Mouse (Mus musculus) megakaryocyte, embryonic 14.5 days (primary cell): ENCODE results near the gene Chst2. TPM values are rescaled to one million over a fixed set of nuclear protein-coding genes. Genes with fewer than 3 reads are reported as not detected.

Source experiments
- H3K27me3 ChIP-seq: replicated peaks from 2 replicates; pipeline ENCODE3; 2012; ENCODE audit warnings: inconsistent platforms
- H3K36me3 ChIP-seq: replicated peaks from 2 replicates; pipeline ENCODE3; 2012; ENCODE audit warnings: low read length, inconsistent platforms, mixed read lengths
- H3K4me1 ChIP-seq: 2 replicates; pipeline ENCODE4 v1.6.1; 2012; ENCODE audit warnings: inconsistent platforms
- H3K4me3 ChIP-seq: replicated peaks from 2 replicates; pipeline ENCODE3; 2012; ENCODE audit warnings: moderate library complexity, mild to moderate bottlenecking, inconsistent platforms
- H3K9me3 ChIP-seq: 2 replicates; pipeline ENCODE4 v1.6.1; 2012; ENCODE audit warnings: inconsistent platforms
- FLI1 ChIP-seq: IDR thresholded peaks from 2 replicates; pipeline ENCODE4 v1.6.1; 2012; ENCODE audit warnings: low read length, inconsistent platforms, mixed read lengths
- GATA1 ChIP-seq: IDR thresholded peaks from 3 replicates; pipeline ENCODE4 v1.6.1; 2012; ENCODE audit warnings: mixed read lengths, low read length, inconsistent platforms, borderline replicate concordance
- polyA plus RNA-seq: library from polyadenylated mRNA; stranded (reverse); fragments of >175 nt; gene quantifications from 2 replicates; pipeline ENCODE4 v1.2.3, GENCODE M21; 2012; ENCODE audit warnings: low replicate concordance; ENCODE audit not compliant: insufficient read depth

Chst2 gene
- polyA plus RNA-seq, 1 experiment, result not detected

- peaks cover 82% of the 10 kb centered on the region for H3K27me3 ChIP-seq
These were observed 1.2 kb upstream of the Chst2 start for GRCm38 (mm10) chr9:95407586-95408220.

GRCm38 (mm10) chr9:95405946-95406570 lies 464 bp downstream of the Chst2 start:
- TF ChIP-seq GATA1 (no peak), FLI1 (no peak)
- H3K4me3 ChIP-seq, result peak overlapping the region; percentile 91
- H3K36me3 ChIP-seq, result no peaks in the 10 kb centered on the region
- peaks cover 5% of the 10 kb centered on the region for H3K9me3 ChIP-seq
- H3K4me1 ChIP-seq, result peaks cover 33% of the 10 kb centered on the region
- peaks cover 79% of the 10 kb centered on the region for H3K27me3 ChIP-seq

More at GRCm38 (mm10) chr9:95407586-95408220, 1.2 kb upstream of the Chst2 start:
- no peaks in the 10 kb centered on the region for H3K36me3 ChIP-seq
- peaks cover 33% of the 10 kb centered on the region for H3K4me1 ChIP-seq
- no peak for TF ChIP-seq FLI1
- TF ChIP-seq GATA1, result no peak
- H3K9me3 ChIP-seq, result peaks cover 5% of the 10 kb centered on the region
- peak overlapping the region; percentile 91 for H3K4me3 ChIP-seq

- Histone ChIP-seq H3K4me1 (peaks cover 33% of the 10 kb centered on the region), H3K9me3 (peaks cover 5% of the 10 kb centered on the region), H3K36me3 (no peaks in the 10 kb centered on the region), H3K27me3 (peaks cover 79% of the 10 kb centered on the region), H3K4me3 (peak overlapping the region; percentile 91)
- TF ChIP-seq GATA1, result no peak
- TF ChIP-seq FLI1, result no peak
These were observed 994 bp downstream of the Chst2 start for GRCm38 (mm10) chr9:95405511-95405945.

- Histone ChIP-seq H3K4me3 (peak overlapping the region; percentile 91), H3K9me3 (peaks cover 5% of the 10 kb centered on the region), H3K27me3 (peaks cover 78% of the 10 kb centered on the region), H3K4me1 (peaks cover 33% of the 10 kb centered on the region), H3K36me3 (no peaks in the 10 kb centered on the region)
- no peak for TF ChIP-seq FLI1
- no peak for TF ChIP-seq GATA1
These were observed 1.6 kb downstream of the Chst2 start for GRCm38 (mm10) chr9:95404811-95405465.

DNA sequence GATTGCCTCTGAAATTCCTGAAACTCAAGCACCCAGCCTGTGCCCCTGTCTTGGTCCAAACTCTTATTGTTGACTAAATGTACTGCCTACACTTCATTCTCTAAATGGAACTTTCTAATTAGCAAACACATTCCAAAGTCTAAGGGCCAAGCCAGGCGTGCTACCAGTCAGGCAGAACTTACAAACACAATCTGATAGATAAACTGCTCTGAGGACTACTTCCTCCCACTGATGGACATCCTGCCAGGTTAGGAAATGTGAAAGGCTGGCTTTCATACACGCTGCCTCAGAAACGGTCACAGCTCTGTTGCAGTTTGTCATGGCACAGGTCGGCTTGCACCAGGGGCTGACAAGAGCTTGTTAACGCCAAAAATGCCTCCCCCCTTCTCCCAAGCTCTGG lies 4.8 kb downstream of the Chst2 start:
- peaks cover 57% of the 10 kb centered on the region for H3K27me3 ChIP-seq
- H3K4me1 ChIP-seq, result peaks cover 18% of the 10 kb centered on the region
- H3K4me3 ChIP-seq, result no peak overlapping the region
- H3K36me3 ChIP-seq, result no peaks in the 10 kb centered on the region
- TF ChIP-seq GATA1 (no peak), FLI1 (no peak)
- peaks cover 5% of the 10 kb centered on the region for H3K9me3 ChIP-seq

GRCm38 (mm10) chr9:95392011-95392410 lies 14.5 kb downstream of the Chst2 start:
- Histone ChIP-seq H3K36me3 (no peaks in the 10 kb centered on the region), H3K4me3 (no peak overlapping the region), H3K4me1 (peaks cover 8% of the 10 kb centered on the region), H3K27me3 (peaks cover 15% of the 10 kb centered on the region), H3K9me3 (no peaks in the 10 kb centered on the region)
- TF ChIP-seq FLI1, result no peak
- TF ChIP-seq GATA1, result no peak

- Histone ChIP-seq H3K4me1 (peaks cover 8% of the 10 kb centered on the region), H3K27me3 (peaks cover 19% of the 10 kb centered on the region), H3K4me3 (no peak overlapping the region), H3K36me3 (no peaks in the 10 kb centered on the region), H3K9me3 (no peaks in the 10 kb centered on the region)
- no peak for TF ChIP-seq FLI1
- TF ChIP-seq GATA1, result no peak
These were observed 16.6 kb downstream of the Chst2 start for GRCm38 (mm10) chr9:95389956-95390355.

GRCm38 (mm10) chr9:95387881-95388380 lies 18.6 kb downstream of the Chst2 start:
- Histone ChIP-seq H3K27me3 (peaks cover 18% of the 10 kb centered on the region), H3K4me1 (peaks cover 8% of the 10 kb centered on the region), H3K36me3 (no peaks in the 10 kb centered on the region), H3K4me3 (no peak overlapping the region), H3K9me3 (no peaks in the 10 kb centered on the region)
- TF ChIP-seq GATA1 (no peak), FLI1 (no peak)

DNA sequence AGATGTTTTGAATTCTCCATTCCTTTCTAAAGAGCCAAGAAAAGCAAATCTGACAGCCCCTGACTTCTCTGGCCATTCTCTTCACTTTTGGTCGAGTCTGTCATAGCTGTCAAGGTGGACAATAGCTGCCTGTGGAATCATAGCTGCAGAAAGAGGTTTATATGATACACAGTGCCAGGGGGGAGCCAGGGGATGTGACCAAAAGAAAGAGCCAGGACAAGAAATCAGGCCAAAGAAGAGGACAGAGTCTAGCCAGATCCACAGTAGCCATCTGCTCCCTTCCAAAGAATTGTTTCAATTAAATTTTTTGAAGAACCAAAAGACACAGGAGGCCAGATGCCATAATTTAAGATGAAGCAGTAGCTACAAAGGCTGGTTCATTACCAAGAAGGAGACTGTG lies 30.6 kb downstream of the Chst2 start:
- H3K27me3 ChIP-seq, result peaks cover 8% of the 10 kb centered on the region

DNA sequence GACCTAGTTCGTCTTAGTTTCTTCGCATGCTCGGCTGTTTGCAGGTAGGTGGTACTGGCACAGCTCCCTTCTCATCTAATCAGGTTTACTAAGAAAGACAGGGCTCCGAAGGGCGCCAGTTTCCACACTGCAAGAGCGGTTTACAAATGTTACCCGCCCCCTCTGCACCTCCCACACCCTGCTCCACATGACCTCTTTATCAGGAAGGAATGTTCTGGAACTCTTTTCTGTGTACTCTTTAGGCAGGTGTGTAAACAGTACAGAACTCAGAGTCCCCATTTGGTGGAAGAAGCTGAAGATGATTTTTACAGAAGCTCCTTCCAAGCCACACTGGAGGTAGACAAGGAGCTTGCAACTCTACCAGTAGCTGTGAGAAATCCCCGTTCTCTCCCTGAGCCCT lies 31.2 kb downstream of the Chst2 start:
- H3K27me3 ChIP-seq, result peaks cover 6% of the 10 kb centered on the region
- no peaks in the 10 kb centered on the region for H3K36me3 ChIP-seq

More for the DNA sequence above, 30.6 kb downstream of the Chst2 start:
- H3K9me3 ChIP-seq, result no peaks in the 10 kb centered on the region
- H3K4me3 ChIP-seq, result no peak overlapping the region
- TF ChIP-seq FLI1 (no peak), GATA1 (no peak)
- no peaks in the 10 kb centered on the region for H3K4me1 ChIP-seq
- H3K36me3 ChIP-seq, result no peaks in the 10 kb centered on the region

More for the DNA sequence above, 31.2 kb downstream of the Chst2 start:
- Histone ChIP-seq H3K4me1 (no peaks in the 10 kb centered on the region), H3K4me3 (no peak overlapping the region), H3K9me3 (no peaks in the 10 kb centered on the region)
- TF ChIP-seq FLI1 (no peak), GATA1 (no peak)
